Mouse (Mus musculus) kidney, adult 2 months (tissue): ENCODE measurements at regions not wholly inside any gene's neighbourhood (a gene's known extent, or its start where the extent isn't known, plus 50 kb on each side); places are given as distances from the start of the nearest gene placed in this dataset.

ENCODE experiments used
- DNase-seq: peaks from one replicate; pipeline ENCODE4 v3.0.0; 2021
- H3K27ac ChIP-seq: fragments of 200-500 bp; 2 replicates; pipeline ENCODE4 v1.5.1; 2012; ENCODE audit warnings: low read depth, low read length, control low read depth, inconsistent platforms; ENCODE audit not compliant: insufficient read depth
- H3K27me3 ChIP-seq: fragments of 200-500 bp; replicated peaks from 2 replicates; pipeline ENCODE4 v1.6.1; 2012; ENCODE audit warnings: mild to moderate bottlenecking, moderate library complexity, low read length, inconsistent platforms; ENCODE audit not compliant: control insufficient read depth, insufficient read depth
- H3K36me3 ChIP-seq: fragments of 200-500 bp; 2 replicates; pipeline ENCODE4 v1.6.1; 2012; ENCODE audit warnings: mild to moderate bottlenecking, moderate library complexity, low read length, inconsistent platforms; ENCODE audit not compliant: control insufficient read depth, insufficient read depth
- H3K4me1 ChIP-seq: fragments of 200-500 bp; 2 replicates; pipeline ENCODE4 v1.6.1; 2011; ENCODE audit warnings: low read length; ENCODE audit not compliant: control insufficient read depth, insufficient read depth
- H3K4me3 ChIP-seq: fragments of 200-500 bp; 2 replicates; pipeline ENCODE4 v1.5.1; 2011; ENCODE audit warnings: mild to moderate bottlenecking, low read depth, low read length, control low read depth; ENCODE audit not compliant: insufficient read depth
- CTCF ChIP-seq: fragments of 200-500 bp; conservative IDR thresholded peaks from 2 replicates; pipeline ENCODE4 v1.5.1; 2011; ENCODE audit warnings: low read depth, mild to moderate bottlenecking, control low read depth, low read length, moderate library complexity, mixed read lengths; ENCODE audit not compliant: insufficient read depth, insufficient read length
- POLR2A ChIP-seq: fragments of 200-500 bp; IDR thresholded peaks from one replicate; pipeline ENCODE4 v1.6.1; 2011; ENCODE audit warnings: low read depth, low read length, control low read depth
- WGBS: fragments of 180-500 bp; shearing (Covaris S2); methylation state at CpG from one replicate; pipeline ENCODE4 v1.1.7; 2018; 5-methylcytosine and 5-hydroxymethylcytosine counted together

DNA sequence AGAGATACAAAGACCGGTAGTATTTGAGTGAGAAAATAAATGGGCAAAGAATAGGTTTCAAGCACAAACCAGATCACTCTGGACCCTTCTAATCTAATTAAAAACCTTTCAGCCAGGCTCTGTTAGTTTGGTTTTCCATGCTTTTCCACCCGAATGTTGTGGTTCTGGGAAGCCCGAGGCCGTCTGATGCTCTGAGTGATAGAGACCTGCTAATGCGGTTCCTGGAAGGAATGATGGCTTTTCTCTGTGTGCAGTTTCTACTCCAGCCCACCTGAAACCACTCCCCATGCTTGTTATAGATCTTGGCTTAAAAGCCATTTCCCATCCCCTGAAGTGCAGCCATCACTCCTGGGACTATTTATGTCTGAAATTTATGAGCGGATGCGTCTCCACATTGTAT is 251.4 kb upstream of the Nrp1 start:
- DNase-seq: no peak
- Histone ChIP-seq H3K27me3 (no peaks in the 10 kb centered on the region), H3K4me3 (no peak overlapping the region), H3K27ac (no peak overlapping the region), H3K4me1 (no peaks in the 10 kb centered on the region), H3K36me3 (no peaks in the 10 kb centered on the region)
- WGBS: 88% methylated on average over 7 of the region's 7 CpGs
- TF ChIP-seq CTCF (no peak), POLR2A (no peak)

- H3K4me3 ChIP-seq: no peak overlapping the region
- WGBS: 87% methylated on average over 3 of the region's 3 CpGs
- H3K36me3 ChIP-seq: no peaks in the 10 kb centered on the region
- peaks cover 9% of the 10 kb centered on the region for H3K4me1 ChIP-seq
- TF ChIP-seq POLR2A: no peak
- no peak for TF ChIP-seq CTCF
- no peak overlapping the region for H3K27ac ChIP-seq
- DNase-seq: no peak
- no peaks in the 10 kb centered on the region for H3K27me3 ChIP-seq
These were observed 249.4 kb upstream of the Nrp1 start for GRCm38 (mm10) chr8:128109036-128109435.

DNA sequence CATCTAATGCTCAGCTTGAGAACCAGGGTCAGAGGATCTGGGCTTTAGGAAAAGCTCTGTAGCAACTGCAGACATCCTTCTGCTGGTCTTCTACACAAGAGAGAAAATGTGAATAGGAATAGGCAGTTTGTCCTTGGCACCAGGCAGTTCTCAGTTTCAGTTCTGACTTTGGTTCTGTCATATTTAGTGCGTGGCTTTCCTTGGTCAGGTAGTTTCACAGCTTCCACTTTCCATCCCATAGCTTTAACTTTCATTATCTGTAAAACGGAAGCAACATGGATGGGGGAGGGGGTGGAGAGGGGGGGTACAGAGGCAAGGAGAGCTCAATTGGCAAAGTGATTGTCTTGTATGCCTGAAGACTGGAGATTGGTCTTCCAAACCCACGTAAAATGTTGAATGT is 247.3 kb upstream of the Nrp1 start:
- Histone ChIP-seq H3K36me3 (no peaks in the 10 kb centered on the region), H3K4me3 (no peak overlapping the region), H3K4me1 (peaks cover 9% of the 10 kb centered on the region), H3K27ac (no peak overlapping the region), H3K27me3 (no peaks in the 10 kb centered on the region)
- DNase-seq: no peak
- WGBS: 93% methylated on average over 3 of the region's 3 CpGs
- no peak for TF ChIP-seq POLR2A
- no peak for TF ChIP-seq CTCF

DNA sequence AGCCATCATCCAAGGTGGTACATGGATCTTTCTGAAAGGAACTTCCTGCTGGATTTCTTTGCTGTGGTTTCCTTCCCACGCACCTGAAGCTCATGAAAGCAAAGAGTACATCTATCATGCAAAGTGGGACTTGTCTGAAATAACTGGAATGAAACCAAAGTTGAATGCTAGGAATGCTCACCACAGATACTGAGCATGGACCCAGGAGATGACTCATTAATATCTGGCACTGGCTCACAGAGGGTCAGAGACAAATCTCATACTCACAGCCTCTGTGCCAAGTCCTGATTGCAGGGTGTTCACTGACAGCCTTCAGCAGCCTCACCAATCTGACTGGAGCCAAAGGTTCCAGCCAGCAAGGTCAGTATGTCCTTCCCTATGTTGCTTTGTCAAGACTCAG is 245.3 kb upstream of the Nrp1 start:
- H3K27me3 ChIP-seq: no peaks in the 10 kb centered on the region
- no peaks in the 10 kb centered on the region for H3K36me3 ChIP-seq
- 64% methylated on average over 1 of the region's 1 CpGs for WGBS
- peaks cover 9% of the 10 kb centered on the region for H3K4me1 ChIP-seq
- H3K4me3 ChIP-seq: no peak overlapping the region
- DNase-seq: peak; percentile 41
- TF ChIP-seq POLR2A: no peak
- TF ChIP-seq CTCF: no peak
- 0 out of 2 replicates have a peak overlapping the region, but pooled peaks have one; percentile 41 for H3K27ac ChIP-seq

- Histone ChIP-seq H3K36me3 (no peaks in the 10 kb centered on the region), H3K27ac (no peak overlapping the region), H3K4me3 (no peak overlapping the region), H3K27me3 (no peaks in the 10 kb centered on the region), H3K4me1 (no peaks in the 10 kb centered on the region)
- WGBS: 88% methylated on average over 4 of the region's 4 CpGs
- DNase-seq: no peak
- no peak for TF ChIP-seq CTCF
- TF ChIP-seq POLR2A: no peak
These were observed 217.0 kb upstream of the Nrp1 start for GRCm38 (mm10) chr8:128141290-128141966.

DNA sequence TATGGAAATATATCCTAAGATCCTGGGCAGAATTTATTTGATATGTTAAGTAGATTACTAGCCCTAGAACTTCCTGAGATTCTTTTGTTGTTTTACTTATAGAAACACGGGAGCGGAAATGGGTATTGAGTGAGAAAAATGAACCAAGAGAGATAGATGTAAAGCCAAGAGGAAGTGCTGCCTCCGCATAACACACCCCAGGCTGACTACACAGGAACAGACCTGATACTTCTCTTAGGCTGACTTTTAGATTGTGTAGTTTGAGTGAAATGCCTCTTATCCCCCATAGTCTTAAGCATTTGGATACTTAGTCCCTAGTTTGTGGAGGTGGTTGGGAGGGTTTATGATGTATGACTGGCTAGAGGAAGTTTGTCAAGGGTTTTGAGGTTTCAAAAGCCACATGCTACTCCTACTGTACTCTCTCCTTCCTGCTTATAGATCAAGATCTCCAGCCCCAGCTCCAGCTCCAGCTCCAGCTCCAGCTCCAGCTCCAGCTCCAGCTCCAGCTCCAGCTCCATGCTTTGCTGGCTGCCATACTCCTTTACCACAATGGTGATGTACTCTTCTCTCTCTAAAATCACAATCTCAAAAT is 210.0 kb upstream of the Nrp1 start:
- WGBS: 77% methylated on average over 3 of the region's 3 CpGs
- no peak for DNase-seq
- H3K36me3 ChIP-seq: no peaks in the 10 kb centered on the region

GRCm38 (mm10) chr8:128155604-128156003 is 202.8 kb upstream of the Nrp1 start:
- TF ChIP-seq POLR2A: no peak
- no peak for TF ChIP-seq CTCF
- Histone ChIP-seq H3K4me3 (no peak overlapping the region), H3K27me3 (no peaks in the 10 kb centered on the region), H3K4me1 (no peaks in the 10 kb centered on the region), H3K36me3 (no peaks in the 10 kb centered on the region), H3K27ac (no peak overlapping the region)
- DNase-seq: no peak

More for the DNA sequence above, 210.0 kb upstream of the Nrp1 start:
- Histone ChIP-seq H3K4me3 (no peak overlapping the region), H3K27ac (no peak overlapping the region), H3K27me3 (no peaks in the 10 kb centered on the region), H3K4me1 (no peaks in the 10 kb centered on the region)
- TF ChIP-seq POLR2A (no peak), CTCF (no peak)
